ENCODE assay signal across 19 mouse cellular contexts in genomic region chr6:116845990-116846862, GRCm38 (mm10).
DNase-seq lines count a peak whose midpoint lies in the region; ATAC-seq and TF ChIP-seq lines count a peak whose summit lies in the region.
"Had no signal": no experiment of that assay in that cellular context is flagged by ENCODE, and none has a peak within 500 bp of the region (broad histone marks: within the 10 kb centered on the region; RNA-seq: fewer than 3 reads in every experiment).

No protein-coding gene starts in this region.

- no peak for TF ChIP-seq CTCF in lung, embryonic 14.5 days (IDR thresholded peaks at IDR 0.05; ENCODE audit: low read depth)

- no peak for DNase-seq in frontal cortex, postnatal 25 days (ENCODE audit: low spot score in 2 of 2)
- no peak for DNase-seq in kidney, adult 18-20 months
- peak; percentile 27 for DNase-seq in lung, embryonic 14.5 days
- no peak for DNase-seq in lung, postnatal 14 days
- DNase-seq: cerebellum, postnatal 14 days; forebrain, postnatal 0 days; gastrocnemius, postnatal 14 days; lung, postnatal 36 days; retina, postnatal 1 day; spleen, adult 18-20 months had no signal

- H3K9ac ChIP-seq in kidney, embryonic 14.5 days (ENCODE audit: low read depth, low read length): no peak overlapping the region
- no peak overlapping the region for H3K9ac ChIP-seq in lung, embryonic 14.5 days
- no peak overlapping the region for H3K9ac ChIP-seq in stomach, embryonic 16.5 days (ENCODE audit: low read length)
- no peak overlapping the region for H3K9ac ChIP-seq in midbrain, embryonic 13.5 days (replicated peaks)
- H3K9ac ChIP-seq: forebrain, postnatal 0 days; limb, embryonic 12.5 days; liver, embryonic 15.5 days; neural tube, embryonic 15.5 days had no signal

- ATAC-seq in frontal cortex, adult (ENCODE audit: low TSS enrichment): peak; percentile 77
- peak; percentile 55 for ATAC-seq in kidney, embryonic 14.5 days (ENCODE audit: low FRiP score, low TSS enrichment)
- no peak for ATAC-seq in lung, embryonic 14.5 days (ENCODE audit: insufficient read depth)
- ATAC-seq in stomach, embryonic 16.5 days (ENCODE audit: insufficient read depth, low FRiP score): peak; percentile 58
- no peak for ATAC-seq in midbrain, embryonic 13.5 days
- ATAC-seq: forebrain, postnatal 0 days had no signal

- H3K27ac ChIP-seq in kidney, embryonic 14.5 days (ENCODE audit: low read depth, low read length): no peak overlapping the region
- H3K27ac ChIP-seq in lung, embryonic 14.5 days (ENCODE audit: low read depth): no peak overlapping the region
- no peak overlapping the region for H3K27ac ChIP-seq in stomach, embryonic 16.5 days (ENCODE audit: low read length)
- H3K27ac ChIP-seq in midbrain, embryonic 13.5 days: no peak overlapping the region
- H3K27ac ChIP-seq: left cerebral cortex, adult 2 months; limb, embryonic 12.5 days; liver, embryonic 15.5 days; neural tube, embryonic 15.5 days had no signal

- no peaks in the 10 kb centered on the region for H3K4me1 ChIP-seq in kidney, embryonic 14.5 days (ENCODE audit: control insufficient read depth, insufficient read depth, low read length)
- no peaks in the 10 kb centered on the region for H3K4me1 ChIP-seq in lung, embryonic 14.5 days (ENCODE audit: insufficient read depth)
- H3K4me1 ChIP-seq in stomach, embryonic 16.5 days (ENCODE audit: control insufficient read depth, insufficient read depth, low read length): no peaks in the 10 kb centered on the region
- no peaks in the 10 kb centered on the region for H3K4me1 ChIP-seq in midbrain, embryonic 13.5 days (replicated peaks)
- H3K4me1 ChIP-seq: limb, embryonic 12.5 days; liver, embryonic 15.5 days; neural tube, embryonic 15.5 days had no signal

- no peaks in the 10 kb centered on the region for H3K9me3 ChIP-seq in kidney, embryonic 14.5 days (ENCODE audit: control insufficient read depth, low read length)
- no peaks in the 10 kb centered on the region for H3K9me3 ChIP-seq in lung, embryonic 14.5 days (ENCODE audit: low read depth, low read length)
- no peaks in the 10 kb centered on the region for H3K9me3 ChIP-seq in stomach, embryonic 16.5 days (replicated peaks; ENCODE audit: control insufficient read depth, low read length)
- no peaks in the 10 kb centered on the region for H3K9me3 ChIP-seq in midbrain, embryonic 13.5 days
- H3K9me3 ChIP-seq: limb, embryonic 12.5 days; liver, embryonic 15.5 days; neural tube, embryonic 15.5 days had no signal

- no peak overlapping the region for H3K4me2 ChIP-seq in kidney, embryonic 14.5 days (replicated peaks; ENCODE audit: low read depth, low read length)
- no peak overlapping the region for H3K4me2 ChIP-seq in lung, embryonic 14.5 days
- H3K4me2 ChIP-seq in stomach, embryonic 16.5 days (ENCODE audit: low read depth, low read length): no peak overlapping the region
- no peak overlapping the region for H3K4me2 ChIP-seq in midbrain, embryonic 13.5 days (replicated peaks)
- H3K4me2 ChIP-seq: limb, embryonic 12.5 days; liver, embryonic 15.5 days; midbrain, embryonic 11.5 days; neural tube, embryonic 15.5 days had no signal

- no peaks in the 10 kb centered on the region for H3K27me3 ChIP-seq in kidney, embryonic 14.5 days (ENCODE audit: control insufficient read depth, insufficient read depth, low read length)
- H3K27me3 ChIP-seq in lung, embryonic 14.5 days (ENCODE audit: insufficient read depth, low read length): no peaks in the 10 kb centered on the region
- H3K27me3 ChIP-seq in stomach, embryonic 16.5 days (ENCODE audit: control insufficient read depth, insufficient read depth, low read length): no peaks in the 10 kb centered on the region
- H3K27me3 ChIP-seq in midbrain, embryonic 13.5 days: no peaks in the 10 kb centered on the region
- H3K27me3 ChIP-seq: limb, embryonic 12.5 days; liver, embryonic 15.5 days; neural tube, embryonic 15.5 days had no signal

- no peaks in the 10 kb centered on the region for H3K36me3 ChIP-seq in kidney, embryonic 14.5 days (ENCODE audit: control insufficient read depth, insufficient read depth, low read length)
- H3K36me3 ChIP-seq in lung, embryonic 14.5 days (ENCODE audit: insufficient read depth): no peaks in the 10 kb centered on the region
- no peaks in the 10 kb centered on the region for H3K36me3 ChIP-seq in stomach, embryonic 16.5 days (ENCODE audit: control insufficient read depth, insufficient read depth, low read length)
- H3K36me3 ChIP-seq in midbrain, embryonic 13.5 days: no peaks in the 10 kb centered on the region
- H3K36me3 ChIP-seq: limb, embryonic 12.5 days; liver, embryonic 15.5 days; neural tube, embryonic 15.5 days had no signal

- 74% methylated on average over 11 of the region's 11 CpGs for WGBS in kidney, embryonic 14.5 days
- 64% methylated on average over 11 of the region's 11 CpGs for whole genome bisulfite sequencing in lung, embryonic 14.5 days
- WGBS in stomach, embryonic 16.5 days: 63% methylated on average over 11 of the region's 11 CpGs
- WGBS in midbrain, embryonic 13.5 days: 89% methylated on average over 11 of the region's 11 CpGs

- no peak overlapping the region for H3K4me3 ChIP-seq in kidney, embryonic 14.5 days (ENCODE audit: low read length)
- H3K4me3 ChIP-seq in lung, embryonic 14.5 days (ENCODE audit: low read depth, low read length): no peak overlapping the region
- no peak overlapping the region for H3K4me3 ChIP-seq in stomach, embryonic 16.5 days (replicated peaks; ENCODE audit: low read length)
- H3K4me3 ChIP-seq in midbrain, embryonic 13.5 days (replicated peaks): no peak overlapping the region
- H3K4me3 ChIP-seq: left cerebral cortex, adult 2 months; limb, embryonic 12.5 days; liver, embryonic 15.5 days; neural tube, embryonic 15.5 days had no signal

Comparison
In these comparisons a context has a peak if more than half of its experiments do, and no peak if none do; other contexts are left out.
1. ATAC-seq: peak in frontal cortex, adult (single experiment), kidney, embryonic 14.5 days (single experiment) and stomach, embryonic 16.5 days (single experiment); none in lung, embryonic 14.5 days (single experiment) and midbrain, embryonic 13.5 days (single experiment).